Mouse (Mus musculus) lung, postnatal 0 days (tissue): ENCODE data around the gene Rpap1.

Source experiments
- CTCF ChIP-seq: IDR thresholded peaks from 2 replicates; pipeline ENCODE4 v1.5.1; 2016; ENCODE audit warnings: antibody characterized with exemption, mild to moderate bottlenecking
- EP300 ChIP-seq: IDR thresholded peaks from 2 replicates; pipeline ENCODE4 v1.6.1; 2016; ENCODE audit warnings: antibody characterized with exemption, mild to moderate bottlenecking, control low read depth

DNA sequence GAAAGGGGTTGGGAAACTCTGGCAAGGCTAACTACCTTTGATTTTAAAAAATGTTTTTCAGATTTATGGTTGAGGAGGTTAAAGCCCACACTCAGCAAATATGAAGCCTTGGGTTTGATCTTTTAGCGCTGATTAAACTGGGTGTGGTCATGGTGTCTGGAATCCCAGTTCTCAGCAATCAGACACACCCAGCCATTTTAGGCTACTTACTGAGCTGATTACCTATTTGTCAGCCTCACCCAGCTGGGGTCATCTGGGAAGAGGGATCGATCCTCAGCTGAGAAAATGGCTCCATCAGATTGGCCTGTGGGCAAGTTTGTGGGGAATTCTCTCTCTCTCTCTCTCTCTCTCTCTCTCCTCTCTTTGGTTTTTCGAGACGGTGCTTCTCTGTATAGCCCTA is 46.9 kb upstream of the Rpap1 start:
- TF ChIP-seq EP300 (no peak), CTCF (no peak)
